ENCODE assay signal across 9 mouse cellular contexts in the genomic region with DNA sequence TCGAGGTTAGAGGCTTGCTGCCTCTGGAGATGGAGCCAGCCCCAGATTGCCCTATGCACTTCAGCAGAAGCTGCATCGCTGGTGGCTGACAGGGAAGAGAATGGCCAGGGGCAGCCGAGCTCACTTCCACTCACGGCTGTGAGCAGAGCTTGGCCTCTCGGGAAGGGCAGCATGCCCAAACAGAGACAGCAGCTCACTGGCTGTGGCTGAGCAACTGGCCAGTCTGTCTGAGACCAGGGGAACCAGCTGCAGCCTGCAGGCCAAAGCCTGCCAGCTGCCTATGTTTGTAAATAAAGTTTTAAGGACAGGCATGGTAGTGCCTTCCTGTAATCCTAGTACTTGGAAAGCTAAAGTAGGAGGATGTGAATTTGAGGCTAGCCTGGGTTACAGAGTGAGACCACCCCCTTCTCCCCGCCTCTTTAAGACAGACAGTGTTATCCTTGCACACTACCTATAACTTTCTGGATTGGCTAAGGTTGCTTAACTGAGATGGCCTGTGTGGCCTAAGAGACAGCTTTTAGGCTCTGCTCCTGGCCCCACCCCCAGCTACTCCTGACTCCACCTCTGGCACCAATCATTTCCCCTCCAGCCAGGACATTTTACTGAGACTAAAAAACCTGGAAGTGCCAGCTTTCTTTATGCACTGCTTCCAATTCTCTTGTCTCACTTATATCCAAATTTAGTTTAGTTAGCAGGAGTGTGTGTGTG. TPM values are rescaled to one million over a fixed set of nuclear protein-coding genes. Genes with fewer than 3 reads are reported as not detected.
DNase-seq lines count a peak whose midpoint lies in the region; ATAC-seq lines count a peak whose summit lies in the region.
"Had no signal": no experiment of that assay in that cellular context is flagged by ENCODE, and none has a peak within 500 bp of the region (broad histone marks: within the 10 kb centered on the region; RNA-seq: fewer than 3 reads in every experiment).

No protein-coding gene starts in this region.

- 0 out of 2 replicates have a peak overlapping the region, but pooled peaks have one; percentile 2 for H3K9ac ChIP-seq in neural tube, embryonic 13.5 days
- no peak overlapping the region for H3K9ac ChIP-seq in forebrain, embryonic 15.5 days (replicated peaks)

- intact Hi-C loops in heart, postnatal 25 days (cut with DNase I) = no loop called here

- no peak overlapping the region for H3K4me2 ChIP-seq in neural tube, embryonic 13.5 days
- H3K4me2 ChIP-seq in forebrain, embryonic 15.5 days (replicated peaks) = no peak overlapping the region

- H3K27ac ChIP-seq in neural tube, embryonic 13.5 days (replicated peaks) = no peak overlapping the region
- peak overlapping the region; percentile 5; the same call in 1 of the 2 replicates for H3K27ac ChIP-seq in limb, embryonic 10.5 days
- no peak overlapping the region for H3K27ac ChIP-seq in forebrain, embryonic 15.5 days (replicated peaks)
- H3K27ac ChIP-seq in forebrain, embryonic 10.5 days = no peak overlapping the region

- H3K36me3 ChIP-seq in neural tube, embryonic 13.5 days = peaks cover 9% of the 10 kb centered on the region; the same call in 1 of the 2 replicates
- H3K36me3 ChIP-seq in limb, embryonic 10.5 days = peaks cover 25% of the 10 kb centered on the region
- H3K36me3 ChIP-seq in forebrain, embryonic 15.5 days = no peaks in the 10 kb centered on the region
- peaks cover 49% of the 10 kb centered on the region for H3K36me3 ChIP-seq in forebrain, embryonic 10.5 days (replicated peaks)

- DNase-seq in heart, adult 11 months = peak; percentile 93
- DNase-seq in heart, postnatal 25 days (ENCODE audit: low spot score) = no peak
- DNase-seq in neural tube, embryonic 10.5 days (ENCODE audit: extremely low spot score, low spot score) = no peak
- no peak for DNase-seq in limb, embryonic 10.5 days (ENCODE audit: low spot score)
- no peak for DNase-seq in right cerebral cortex, adult 18-20 months
- no peak for DNase-seq in forebrain, embryonic 10.5 days (ENCODE audit: extremely low spot score, low spot score)

- H3K27me3 ChIP-seq in neural tube, embryonic 13.5 days = peaks cover 4% of the 10 kb centered on the region; the same call in 1 of the 2 replicates
- no peaks in the 10 kb centered on the region for H3K27me3 ChIP-seq in limb, embryonic 10.5 days (ENCODE audit: low read depth, poor library complexity, severe bottlenecking)
- H3K27me3 ChIP-seq in forebrain, embryonic 15.5 days = no peaks in the 10 kb centered on the region
- H3K27me3 ChIP-seq in forebrain, embryonic 10.5 days (ENCODE audit: poor library complexity, severe bottlenecking) = no peaks in the 10 kb centered on the region

- no peaks in the 10 kb centered on the region for H3K9me3 ChIP-seq in neural tube, embryonic 13.5 days
- H3K9me3 ChIP-seq in limb, embryonic 10.5 days (replicated peaks) = no peaks in the 10 kb centered on the region
- no peaks in the 10 kb centered on the region for H3K9me3 ChIP-seq in forebrain, embryonic 15.5 days
- H3K9me3 ChIP-seq in forebrain, embryonic 10.5 days = no peaks in the 10 kb centered on the region

- H3K4me1 ChIP-seq in neural tube, embryonic 13.5 days (replicated peaks) = peaks cover 75% of the 10 kb centered on the region
- peaks cover 57% of the 10 kb centered on the region for H3K4me1 ChIP-seq in limb, embryonic 10.5 days
- H3K4me1 ChIP-seq in forebrain, embryonic 15.5 days = peaks cover 42% of the 10 kb centered on the region
- H3K4me1 ChIP-seq in forebrain, embryonic 10.5 days = peaks cover 84% of the 10 kb centered on the region

- ATAC-seq in neural tube, embryonic 13.5 days (ENCODE audit: low read depth) = no peak
- no peak for ATAC-seq in forebrain, embryonic 15.5 days (replicated peaks)
- ATAC-seq: CD4-positive, CD25-positive, alpha-beta regulatory T cell, adult 4 months had no signal

- no peak overlapping the region for H3K4me3 ChIP-seq in neural tube, embryonic 13.5 days
- no peak overlapping the region for H3K4me3 ChIP-seq in limb, embryonic 10.5 days
- H3K4me3 ChIP-seq in forebrain, embryonic 15.5 days = no peak overlapping the region
- no peak overlapping the region for H3K4me3 ChIP-seq in forebrain, embryonic 10.5 days

- WGBS in neural tube, embryonic 13.5 days = 57% methylated on average over 6 of the region's 6 CpGs
- 61% methylated on average over 6 of the region's 6 CpGs for WGBS in limb, embryonic 10.5 days
- 67% methylated on average over 6 of the region's 6 CpGs for WGBS in forebrain, embryonic 15.5 days
- WGBS in forebrain, embryonic 10.5 days = 70% methylated on average over 6 of the region's 6 CpGs

RNA-seq across cellular contexts. Expression of gene Foxk1, which starts 11.5 kb away (rescaled TPM):
- 10 to 100 TPM; 16.2 TPM for total RNA-seq in heart, postnatal 25 days (2021)
- 5.6 and 7.2 TPM in 2 replicates for polyA plus RNA-seq in neural tube, embryonic 13.5 days (2015; fragmentation: Nextera tagmentation; extraction: Ambion mirVana)
- polyA plus RNA-seq in limb, embryonic 10.5 days (2016; fragmentation: Nextera tagmentation; extraction: Ambion mirVana) = 3.5 and 4.5 TPM in 2 replicates
- polyA plus RNA-seq in forebrain, embryonic 15.5 days (2015; fragmentation: Nextera tagmentation; extraction: Ambion mirVana) = 3.9 TPM in 2 replicates
- 4.3 and 5.2 TPM in 2 replicates for polyA plus RNA-seq in forebrain, embryonic 10.5 days (2016; fragmentation: Nextera tagmentation; extraction: Ambion mirVana)

RNA-seq across cellular contexts. Expression of gene Ap5z1, which starts 50.9 kb away (rescaled TPM):
- 1 to 10 TPM; 5.5 to 6.2 TPM for total RNA-seq in heart, postnatal 25 days (2021)
- 10.9 and 14.1 TPM in 2 replicates for polyA plus RNA-seq in neural tube, embryonic 13.5 days (2015; fragmentation: Nextera tagmentation; extraction: Ambion mirVana)
- polyA plus RNA-seq in limb, embryonic 10.5 days (2016; fragmentation: Nextera tagmentation; extraction: Ambion mirVana) = 11.2 and 16.2 TPM in 2 replicates
- polyA plus RNA-seq in forebrain, embryonic 15.5 days (2015; fragmentation: Nextera tagmentation; extraction: Ambion mirVana) = 15.0 and 15.1 TPM in 2 replicates
- polyA plus RNA-seq in forebrain, embryonic 10.5 days (2016; fragmentation: Nextera tagmentation; extraction: Ambion mirVana) = 10.6 and 12.5 TPM in 2 replicates
